Mouse (Mus musculus): Measurements from ENCODE around the gene St6galnac4. TPM values are rescaled to one million over a fixed set of nuclear protein-coding genes. Genes with fewer than 3 reads are reported as not detected.

Gene St6galnac4
- polyA plus RNA-seq (2015; fragmentation: Nextera tagmentation; extraction: Ambion mirVana), result 14.7 and 19.2 TPM in 2 replicates

DNA sequence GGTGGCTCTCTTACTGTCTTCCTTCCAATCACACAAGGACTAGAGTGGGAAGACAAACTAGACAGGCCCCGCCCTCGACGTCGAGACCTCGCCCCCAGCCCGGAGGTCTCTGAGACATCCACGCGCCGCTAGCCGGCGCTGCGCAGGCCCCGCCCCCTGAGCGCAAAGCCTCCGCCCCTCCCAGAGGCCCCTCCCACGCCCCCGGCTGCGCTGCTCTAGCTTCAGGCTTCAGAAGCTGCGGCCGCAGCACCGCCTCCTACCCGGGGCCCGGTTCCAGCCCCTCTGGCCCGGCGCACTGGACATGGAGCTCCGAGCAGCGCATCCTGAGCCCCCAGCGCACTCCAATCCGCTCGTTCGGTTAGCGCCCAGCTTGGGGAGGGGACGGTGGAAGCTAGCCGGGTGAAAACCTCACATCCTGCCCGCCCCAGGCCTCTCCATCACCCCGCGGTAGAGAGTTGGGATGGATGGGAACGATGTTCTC is at the start of gene St6galnac4:
St6galnac4 (plus strand) TSS at position 225 of the 481 bp plus-strand sequence.

GRCm38 (mm10) chr2:32570698-32571494 is 16.0 kb upstream of the St6galnac4 start, which contains the start of gene Dpm2:
Dpm2 (plus strand) TSS chr2:32570858.

GRCm38 (mm10) chr2:32574497-32574896 is 12.4 kb upstream of the St6galnac4 start, which contains the start of gene Pip5kl1:
Pip5kl1 (plus strand) TSS chr2:32574797.

GRCm38 (mm10) chr2:32575586-32576160 is 11.2 kb upstream of the St6galnac4 start, which contains the start of gene 9430097D07Rik:
9430097D07Rik (minus strand) TSS chr2:32575684.

DNA sequence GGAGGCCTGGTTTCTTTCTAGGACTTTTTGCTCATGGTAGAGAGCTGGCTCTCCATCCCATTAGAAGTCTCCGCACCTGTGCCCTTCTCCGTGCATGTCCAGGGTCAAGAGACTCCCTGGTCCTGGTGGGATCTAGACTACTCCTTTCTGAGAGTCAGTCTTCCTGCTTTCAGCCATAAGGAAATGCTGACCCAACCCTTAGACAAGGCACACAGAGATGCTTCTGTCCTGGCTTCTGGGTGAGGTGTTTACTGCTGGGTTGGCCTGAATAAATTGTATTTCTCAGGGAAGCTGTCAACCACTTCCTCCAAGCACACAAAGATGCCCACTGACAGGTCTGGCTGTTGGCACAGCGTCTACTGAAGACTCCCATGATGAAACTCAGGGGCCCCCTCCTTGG is 12.5 kb downstream of the St6galnac4 start, which contains the start of gene St6galnac6:
St6galnac6 (plus strand) TSS at position 301 of the 400 bp plus-strand sequence.

GRCm38 (mm10) chr2:32621517-32621859 is 34.6 kb downstream of the St6galnac4 start, which contains the start of gene Ak1:
Ak1 (plus strand) TSS chr2:32621758.

GRCm38 (mm10) chr2:32646379-32647056 is 59.6 kb downstream of the St6galnac4 start, which contains the start of gene Eng:
Eng (plus strand) TSS chr2:32646595.

Other genes with a start within 250 kb of the St6galnac4 start
- gene Ciz1, start 234.8 kb upstream of the St6galnac4 start, polyA plus RNA-seq (2015; fragmentation: Nextera tagmentation; extraction: Ambion mirVana), result 20.5 and 25.2 TPM in 2 replicates
- gene Dnm1, start 233.8 kb upstream of the St6galnac4 start, polyA plus RNA-seq (2015; fragmentation: Nextera tagmentation; extraction: Ambion mirVana), result 2.0 and 3.8 TPM in 2 replicates
- gene 1110008P14Rik, start 205.2 kb upstream of the St6galnac4 start, polyA plus RNA-seq (2015; fragmentation: Nextera tagmentation; extraction: Ambion mirVana), result 45.8 and 48.6 TPM in 2 replicates
- 401 and 613 TPM in 2 replicates for gene Lcn2, start 198.8 kb upstream of the St6galnac4 start, polyA plus RNA-seq (2015; fragmentation: Nextera tagmentation; extraction: Ambion mirVana)
- gene Ptges2, start 191.2 kb upstream of the St6galnac4 start, polyA plus RNA-seq (2015; fragmentation: Nextera tagmentation; extraction: Ambion mirVana), result 13.7 and 14.0 TPM in 2 replicates
- gene Naif1, start 136.6 kb upstream of the St6galnac4 start, polyA plus RNA-seq (2015; fragmentation: Nextera tagmentation; extraction: Ambion mirVana), result 2.5 and 2.9 TPM in 2 replicates
- gene Slc25a25, start 135.7 kb upstream of the St6galnac4 start, polyA plus RNA-seq (2015; fragmentation: Nextera tagmentation; extraction: Ambion mirVana), result 7.0 and 7.8 TPM in 2 replicates
- 3.9 and 5.6 TPM in 2 replicates for gene Fam102a, start 51.8 kb upstream of the St6galnac4 start, polyA plus RNA-seq (2015; fragmentation: Nextera tagmentation; extraction: Ambion mirVana)
- 73.8 and 81.9 TPM in 2 replicates for gene Dpm2, start 16.2 kb upstream of the St6galnac4 start, polyA plus RNA-seq (2015; fragmentation: Nextera tagmentation; extraction: Ambion mirVana)
- not detected in 2 replicates for gene Pip5kl1, start 12.3 kb upstream of the St6galnac4 start, polyA plus RNA-seq (2015; fragmentation: Nextera tagmentation; extraction: Ambion mirVana)
- gene 9430097D07Rik, start 11.4 kb upstream of the St6galnac4 start, polyA plus RNA-seq (2015; fragmentation: Nextera tagmentation; extraction: Ambion mirVana), result not detected in 2 replicates
- 13.3 and 16.6 TPM in 2 replicates for gene St6galnac6, start 12.6 kb downstream of the St6galnac4 start, polyA plus RNA-seq (2015; fragmentation: Nextera tagmentation; extraction: Ambion mirVana)
- 4.8 and 5.1 TPM in 2 replicates for gene Ak1, start 34.7 kb downstream of the St6galnac4 start, polyA plus RNA-seq (2015; fragmentation: Nextera tagmentation; extraction: Ambion mirVana)
- gene Eng, start 59.5 kb downstream of the St6galnac4 start, polyA plus RNA-seq (2015; fragmentation: Nextera tagmentation; extraction: Ambion mirVana), result 40.5 and 45.8 TPM in 2 replicates
- 20.0 and 22.3 TPM in 2 replicates for gene Fpgs, start 117.0 kb downstream of the St6galnac4 start, polyA plus RNA-seq (2015; fragmentation: Nextera tagmentation; extraction: Ambion mirVana)
- gene Cdk9, start 126.0 kb downstream of the St6galnac4 start, polyA plus RNA-seq (2015; fragmentation: Nextera tagmentation; extraction: Ambion mirVana), result 71.1 and 76.8 TPM in 2 replicates
- 21.4 and 28.6 TPM in 2 replicates for gene Sh2d3c, start 134.0 kb downstream of the St6galnac4 start, polyA plus RNA-seq (2015; fragmentation: Nextera tagmentation; extraction: Ambion mirVana)
- 0.41 TPM in 1 of 2 replicates, not detected in the other for gene 6330409D20Rik, start 153.9 kb downstream of the St6galnac4 start, polyA plus RNA-seq (2015; fragmentation: Nextera tagmentation; extraction: Ambion mirVana)
- gene Tor2a, start 170.1 kb downstream of the St6galnac4 start, polyA plus RNA-seq (2015; fragmentation: Nextera tagmentation; extraction: Ambion mirVana), result 23.5 and 29.9 TPM in 2 replicates
- 0.05 and 0.17 TPM in 2 replicates for gene Ttc16, start 188.5 kb downstream of the St6galnac4 start, polyA plus RNA-seq (2015; fragmentation: Nextera tagmentation; extraction: Ambion mirVana)
- 2.4 and 3.0 TPM in 2 replicates for gene Ptrh1, start 188.7 kb downstream of the St6galnac4 start, polyA plus RNA-seq (2015; fragmentation: Nextera tagmentation; extraction: Ambion mirVana)
- gene Cfap157, start 197.3 kb downstream of the St6galnac4 start, polyA plus RNA-seq (2015; fragmentation: Nextera tagmentation; extraction: Ambion mirVana), result 0.12 and 0.37 TPM in 2 replicates